Mouse (Mus musculus) layer of hippocampus, adult 18-20 months (tissue): ENCODE data around the gene Zmynd11. TPM values are rescaled to one million over a fixed set of nuclear protein-coding genes. Genes with fewer than 3 reads are reported as not detected.

ENCODE experiments used
- DNase-seq, 2 experiments: peaks; one replicate each; pipeline ENCODE4 v3.0.0; 2022; ENCODE audit warnings: low spot score in 2 of 2
- total RNA-seq, 2 experiments: library from RNA; stranded (reverse); gene quantifications; 2 replicates each; pipeline ENCODE4 v1.2.3; 2021

Zmynd11 gene
- total RNA-seq, 2 experiments from 2014 or later = 241 to 276 TPM

DNA sequence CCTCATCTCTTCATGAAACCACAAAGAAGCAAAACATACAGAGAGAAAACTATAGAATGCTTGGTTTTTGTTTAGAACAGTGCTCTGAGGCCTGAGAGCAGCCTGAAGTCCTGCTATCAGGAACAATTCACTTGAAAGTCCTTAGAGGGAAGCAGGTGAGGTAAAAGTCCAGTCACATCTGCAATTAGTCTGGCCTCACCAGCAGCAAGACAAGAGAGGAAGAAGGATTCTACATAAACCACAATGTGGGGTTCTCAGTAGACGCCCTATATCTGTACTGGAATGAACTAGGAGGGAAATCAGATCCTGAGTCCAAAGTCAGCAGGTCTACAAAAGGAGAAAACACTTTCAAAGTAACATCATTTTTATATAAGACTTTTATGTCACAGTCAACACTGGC, 49.9 kb downstream of the Zmynd11 start:
- no peak for DNase-seq

- DNase-seq = no peak
These were observed 51.5 kb downstream of the Zmynd11 start for GRCm38 (mm10) chr13:9713462-9714134.

DNA sequence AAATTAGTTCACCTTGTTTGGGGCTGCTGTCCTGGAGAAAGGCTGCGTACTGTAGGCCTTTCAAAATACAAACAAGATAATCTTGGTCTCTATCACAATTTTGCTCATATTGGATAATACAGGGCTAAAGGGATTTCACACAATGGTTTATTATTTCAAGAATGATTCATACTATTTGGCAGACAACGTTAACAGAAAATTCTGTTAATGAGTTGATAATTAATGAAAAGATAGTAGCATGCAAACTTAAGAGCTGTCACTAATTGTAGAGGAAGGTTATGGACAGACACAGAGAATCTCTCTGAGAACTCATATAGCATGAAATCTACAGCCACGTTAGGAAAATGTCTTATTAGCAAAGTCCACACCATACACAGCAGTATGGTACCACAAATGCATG, 52.2 kb downstream of the Zmynd11 start:
- no peak for DNase-seq

GRCm38 (mm10) chr13:9712409-9712808, 52.7 kb downstream of the Zmynd11 start:
- DNase-seq = peak; percentile 38 to 80

DNA sequence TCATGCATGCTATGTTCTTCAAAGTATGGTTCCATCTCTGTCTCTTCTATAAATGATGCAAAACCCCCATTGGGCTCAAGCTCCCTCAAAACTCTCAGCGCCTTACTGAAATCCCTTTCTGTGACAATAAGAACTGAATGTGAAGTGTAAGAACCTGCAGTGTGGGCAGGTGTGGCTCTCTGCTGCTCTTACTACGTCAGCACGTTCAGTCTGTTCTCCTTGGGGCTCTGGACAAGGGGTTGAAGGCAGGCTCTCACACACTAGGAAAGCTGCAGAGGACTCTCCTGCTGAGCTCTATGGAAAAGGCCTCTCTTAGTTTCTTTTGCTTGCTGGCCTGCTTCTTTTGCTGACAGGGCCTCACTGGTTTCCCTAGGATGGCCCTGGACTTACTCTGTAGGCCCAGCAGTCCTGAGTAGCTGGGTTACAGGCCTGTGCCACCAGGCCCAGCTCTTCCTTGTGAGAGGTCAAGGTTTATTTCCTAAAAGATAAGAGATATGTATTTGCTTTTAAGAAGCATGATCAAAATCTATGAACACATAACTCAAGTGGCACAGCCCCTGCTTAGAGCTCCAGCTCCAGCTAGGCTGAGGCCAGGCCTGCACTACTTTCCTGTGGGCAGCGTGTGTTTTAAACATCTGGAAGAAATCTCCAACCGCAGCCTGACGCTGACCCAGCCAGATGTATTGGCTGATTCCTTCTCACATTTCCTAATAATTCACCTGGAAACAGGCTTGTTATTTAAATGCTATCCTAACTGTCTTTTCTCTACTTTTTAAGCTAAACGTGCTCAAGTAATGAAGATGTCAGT, 56.5 kb downstream of the Zmynd11 start:
- DNase-seq = no peak

DNA sequence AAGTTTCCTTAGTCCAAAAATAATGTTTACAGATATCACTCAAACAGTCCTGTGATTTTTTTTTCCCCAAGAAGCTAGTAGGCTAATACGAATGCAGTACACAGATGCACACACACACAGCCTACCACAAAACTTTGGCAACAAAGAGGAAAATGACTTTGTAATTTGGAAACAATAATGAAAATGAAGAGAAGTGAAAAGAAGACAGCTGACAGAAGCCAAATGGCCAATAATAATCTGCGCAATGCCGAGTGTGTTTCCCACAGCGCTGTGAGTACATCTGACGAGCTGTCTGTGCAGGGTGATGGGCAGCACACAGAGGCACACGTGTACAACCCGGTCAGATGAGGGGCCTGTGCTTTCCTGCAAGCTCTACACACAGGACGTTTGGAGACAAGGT, 58.4 kb downstream of the Zmynd11 start:
- peak in 1 of 2 experiments; percentile 64 for DNase-seq

DNA sequence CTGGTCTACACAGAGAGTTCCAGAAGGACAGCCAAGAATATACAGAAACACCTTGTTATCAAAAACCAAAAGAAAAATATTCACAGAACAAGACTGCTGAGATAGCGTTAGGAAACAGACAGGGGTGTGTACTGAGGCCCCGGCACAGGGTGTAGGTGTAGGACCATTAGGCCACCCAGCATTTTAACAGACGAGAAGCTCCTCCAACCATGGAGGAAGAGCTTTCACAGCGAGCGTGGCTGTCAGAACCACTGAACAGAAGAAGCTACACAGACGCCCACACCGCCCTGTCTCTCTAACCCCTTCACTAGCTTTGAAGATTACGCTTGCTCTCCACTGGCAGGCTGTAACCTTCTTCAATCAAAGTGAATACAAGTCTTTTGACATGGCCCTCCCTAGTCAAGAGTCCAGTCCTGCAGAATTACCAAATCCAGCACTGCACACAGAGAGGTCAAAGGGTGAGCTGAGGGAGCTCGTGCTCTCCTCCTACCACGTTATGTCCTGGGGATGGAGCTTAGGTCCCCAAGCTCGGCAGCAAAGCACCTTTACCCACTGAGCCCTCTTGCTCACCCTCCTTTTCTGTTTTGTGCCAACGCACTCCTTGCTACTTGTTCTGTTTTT, 62.4 kb downstream of the Zmynd11 start:
- DNase-seq = no peak

DNA sequence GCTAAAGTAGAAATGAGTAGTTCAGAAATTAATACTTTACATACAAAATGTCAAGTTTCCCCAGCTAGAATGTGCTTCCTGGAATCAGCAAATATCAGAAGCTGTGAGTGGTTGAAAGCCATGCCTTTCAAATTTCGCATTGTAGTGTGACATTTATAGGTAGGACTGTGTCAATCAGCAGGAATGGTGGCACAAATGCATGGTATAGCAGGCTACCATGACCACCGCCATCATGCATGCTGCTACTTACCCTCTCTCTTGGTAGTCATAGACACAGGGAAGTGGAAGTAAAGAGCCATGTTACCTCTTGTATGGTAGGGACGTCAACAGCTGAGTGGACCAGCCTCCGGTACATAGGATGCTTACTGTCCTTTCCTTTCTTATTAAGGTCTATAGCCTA, 67.8 kb downstream of the Zmynd11 start:
- DNase-seq = no peak

GRCm38 (mm10) chr13:9695809-9696208, 69.3 kb downstream of the Zmynd11 start:
- no peak for DNase-seq

GRCm38 (mm10) chr13:9695403-9695802, 69.7 kb downstream of the Zmynd11 start:
- no peak for DNase-seq

DNA sequence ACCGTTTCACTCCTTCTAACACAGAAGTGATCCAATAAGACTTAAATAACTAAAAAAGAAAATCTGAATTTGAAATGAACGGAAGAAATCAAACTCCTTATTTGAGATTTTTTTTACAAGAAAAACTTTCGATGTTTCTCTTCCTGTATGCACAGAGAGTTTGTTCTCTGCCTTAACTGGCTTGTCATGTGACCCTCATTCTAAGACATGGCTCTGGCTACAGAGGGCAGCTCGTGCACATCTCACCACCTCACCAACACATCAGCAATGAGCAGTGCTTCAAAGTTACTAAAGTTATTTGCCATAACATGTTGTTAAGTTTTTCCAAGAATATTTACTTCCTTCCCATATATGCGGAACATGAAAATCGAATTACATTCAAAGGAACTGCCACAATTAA, 70.5 kb downstream of the Zmynd11 start:
- DNase-seq = no peak

GRCm38 (mm10) chr13:9692876-9693275, 72.3 kb downstream of the Zmynd11 start:
- no peak for DNase-seq

DNA sequence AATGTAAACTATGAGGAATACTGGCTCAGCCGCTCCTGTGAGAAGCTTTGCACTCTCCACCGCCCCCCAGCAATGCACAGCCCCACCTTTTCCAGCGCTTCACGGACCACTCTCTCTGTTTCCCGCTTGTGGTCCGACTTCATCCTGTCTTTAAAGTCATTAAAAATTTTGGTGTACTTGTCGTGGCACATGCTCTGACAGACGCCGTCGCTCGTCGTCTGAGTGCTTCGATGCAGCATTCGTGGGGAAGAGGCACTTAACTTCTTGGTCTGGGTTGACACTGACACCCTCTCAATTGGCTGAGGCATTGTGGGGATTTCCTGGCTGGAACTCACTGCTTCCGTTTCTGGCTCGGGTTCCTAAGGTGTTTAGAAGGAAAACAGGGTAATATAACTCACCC, 75.8 kb downstream of the Zmynd11 start:
- DNase-seq = no peak

DNA sequence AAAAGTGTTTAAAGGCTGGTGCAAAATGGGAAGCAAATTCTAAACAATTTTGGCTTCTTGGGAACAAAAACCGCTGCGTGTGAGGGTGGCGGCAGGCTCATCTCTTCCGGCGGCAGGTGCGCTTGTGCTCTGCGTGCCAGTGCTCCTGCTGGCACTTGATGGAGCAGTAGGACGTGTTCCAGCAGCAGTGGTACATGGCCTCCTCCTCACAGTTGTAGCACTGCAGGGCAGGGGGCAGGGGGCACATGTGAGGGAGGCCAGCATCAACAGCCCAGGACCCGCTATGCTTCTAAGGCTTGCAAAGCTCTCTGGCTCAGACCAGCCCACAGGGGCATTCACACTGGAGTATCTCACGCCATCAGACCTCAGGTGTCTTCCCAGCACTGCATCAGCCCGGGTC, 78.4 kb downstream of the Zmynd11 start:
- DNase-seq = no peak

- DNase-seq = no peak
These were observed 78.9 kb downstream of the Zmynd11 start for GRCm38 (mm10) chr13:9686261-9686660.

- DNase-seq = peak; percentile 59 to 72
These were observed 80.8 kb downstream of the Zmynd11 start for GRCm38 (mm10) chr13:9684153-9684923.

GRCm38 (mm10) chr13:9683280-9683679, 81.8 kb downstream of the Zmynd11 start:
- DNase-seq = no peak

DNA sequence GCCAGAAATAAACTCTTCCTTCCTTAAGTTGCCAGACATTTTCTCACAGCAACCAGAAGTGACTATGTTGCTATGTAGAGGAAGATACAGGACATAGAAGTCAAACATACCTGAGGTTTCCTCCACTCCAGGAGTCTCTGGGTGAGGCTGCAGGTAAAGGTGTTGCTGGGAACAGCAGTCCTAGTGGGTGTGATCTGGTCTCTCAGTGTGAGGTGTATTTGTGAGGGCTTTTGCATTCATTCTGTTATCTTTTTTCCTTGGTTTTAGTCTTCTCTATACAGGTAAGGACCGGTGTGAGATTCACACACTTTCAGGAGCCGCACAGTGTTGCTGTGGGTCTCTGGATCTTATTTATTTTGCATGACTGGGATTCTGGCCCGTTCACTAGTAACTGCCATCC, 83.6 kb downstream of the Zmynd11 start:
- DNase-seq = no peak

DNA sequence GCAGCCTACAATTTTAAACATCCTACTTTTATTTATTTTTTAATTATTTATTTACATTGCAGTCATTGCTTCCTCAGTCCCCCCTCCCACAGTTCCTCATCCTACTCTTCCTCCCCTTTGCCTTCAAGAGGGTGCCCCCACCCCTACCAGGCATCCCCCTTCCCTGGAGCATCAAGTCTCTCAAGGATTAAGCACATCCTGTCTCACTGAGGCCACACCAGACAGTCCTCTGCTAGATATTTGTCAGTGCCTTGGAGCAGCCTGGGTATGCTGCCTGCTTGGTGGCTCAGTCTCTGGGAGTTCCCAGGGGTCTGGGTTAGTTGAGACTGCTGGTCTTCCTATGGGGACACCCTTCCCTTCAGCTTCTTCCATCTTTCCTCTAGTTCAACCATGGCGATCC, 91.0 kb downstream of the Zmynd11 start:
- DNase-seq = no peak

DNA sequence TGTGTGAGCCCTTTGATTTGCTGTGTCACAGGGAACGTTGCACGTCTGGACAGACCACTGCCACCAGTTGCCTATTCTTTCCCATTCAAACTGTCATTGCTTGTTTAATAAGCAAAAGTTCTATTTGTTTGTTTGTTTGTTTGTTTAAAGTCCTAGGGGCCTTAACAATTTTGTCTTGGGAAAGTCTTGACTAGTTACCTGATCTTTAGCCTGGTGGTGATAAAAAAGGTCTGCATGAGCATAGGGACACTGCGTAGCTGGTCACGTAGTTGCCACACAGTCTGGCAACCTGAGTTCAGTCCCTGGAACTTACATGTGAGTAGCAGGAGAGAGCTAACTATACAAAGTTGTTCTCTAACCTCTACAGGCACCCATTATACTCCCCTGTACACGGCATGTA, 95.9 kb downstream of the Zmynd11 start:
- DNase-seq = no peak

DNA sequence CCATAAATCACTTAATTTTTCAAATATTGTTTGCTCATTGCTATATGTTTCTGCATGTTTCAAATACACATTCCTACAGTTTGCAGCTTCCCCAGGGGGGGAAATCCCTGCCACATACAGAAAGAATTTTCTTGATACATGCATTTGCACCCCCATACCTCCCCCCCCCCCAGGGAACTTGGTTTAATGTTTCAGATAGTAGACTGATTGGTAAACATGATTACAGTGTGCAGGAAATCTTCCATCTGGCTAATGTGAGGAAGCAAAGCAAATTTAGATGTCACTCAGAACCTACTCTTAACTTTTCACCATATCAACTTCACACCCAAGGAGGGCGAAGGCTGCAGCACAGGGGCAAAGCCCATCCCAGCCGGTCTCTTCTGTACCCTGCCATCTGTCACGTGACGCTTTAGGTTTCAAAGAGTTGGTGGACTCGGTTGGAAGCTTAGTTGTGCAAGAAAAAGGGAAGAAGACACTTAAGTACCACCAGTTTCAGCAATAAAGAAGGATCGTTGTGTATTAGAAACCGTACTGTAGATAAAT, 97.1 kb downstream of the Zmynd11 start:
- DNase-seq = no peak
